Mouse (Mus musculus) central nervous system, embryonic 18 days (tissue): ENCODE results near the gene Sgsm2. TPM values are rescaled to one million over a fixed set of nuclear protein-coding genes. Genes with fewer than 3 reads are reported as not detected.

Source experiments
- polyA plus RNA-seq: library from polyadenylated mRNA; depleted of rRNA; stranded (reverse); fragments of >200 nt; gene quantifications from 2 replicates; pipeline ENCODE4 v1.2.3, GENCODE M21; 2012; rRNA removed

Sgsm2 gene
- polyA plus RNA-seq = 59.4 and 62.1 TPM in 2 replicates

DNA sequence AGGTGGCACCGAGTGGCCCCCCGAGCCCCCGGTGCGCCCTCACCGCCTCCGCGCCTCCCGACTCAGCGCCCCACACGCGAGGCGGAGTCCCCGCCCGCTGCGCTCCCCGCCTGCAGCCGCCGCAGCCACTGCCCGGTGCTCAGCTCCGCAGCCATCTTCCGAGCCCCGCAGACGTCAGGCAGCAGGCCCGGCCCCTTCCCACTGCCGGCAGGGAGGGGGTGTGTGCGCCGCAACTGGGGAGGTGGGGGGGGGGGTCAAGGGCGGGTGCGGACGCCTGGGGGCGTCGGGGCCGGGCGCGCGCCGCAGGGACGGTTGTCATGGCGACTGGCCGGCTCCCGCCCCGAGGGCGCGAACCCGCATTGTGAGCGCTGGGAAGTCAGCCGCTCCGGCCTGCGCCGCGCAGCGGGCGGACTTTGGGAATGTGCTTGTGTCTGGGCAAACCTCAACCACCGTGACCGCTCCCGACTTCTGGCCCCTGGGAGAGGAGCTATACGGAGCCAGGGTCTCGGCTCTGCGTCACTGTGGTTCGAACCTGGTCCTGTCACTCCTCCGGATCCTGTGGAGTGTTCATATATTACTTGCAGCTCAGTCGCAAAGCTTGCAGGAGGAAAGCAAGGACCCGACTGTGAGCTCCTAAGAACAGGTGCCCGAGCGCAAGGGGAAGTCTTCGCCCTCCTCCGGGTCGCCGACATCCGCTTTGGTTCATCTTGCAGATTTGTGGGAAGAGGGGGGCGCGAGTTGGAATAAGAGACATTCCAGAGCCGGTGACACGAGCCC, at the start of gene Sgsm2:
Gene Sgsm2 (minus strand): TSS at position 160 of the 777 bp plus-strand sequence.

DNA sequence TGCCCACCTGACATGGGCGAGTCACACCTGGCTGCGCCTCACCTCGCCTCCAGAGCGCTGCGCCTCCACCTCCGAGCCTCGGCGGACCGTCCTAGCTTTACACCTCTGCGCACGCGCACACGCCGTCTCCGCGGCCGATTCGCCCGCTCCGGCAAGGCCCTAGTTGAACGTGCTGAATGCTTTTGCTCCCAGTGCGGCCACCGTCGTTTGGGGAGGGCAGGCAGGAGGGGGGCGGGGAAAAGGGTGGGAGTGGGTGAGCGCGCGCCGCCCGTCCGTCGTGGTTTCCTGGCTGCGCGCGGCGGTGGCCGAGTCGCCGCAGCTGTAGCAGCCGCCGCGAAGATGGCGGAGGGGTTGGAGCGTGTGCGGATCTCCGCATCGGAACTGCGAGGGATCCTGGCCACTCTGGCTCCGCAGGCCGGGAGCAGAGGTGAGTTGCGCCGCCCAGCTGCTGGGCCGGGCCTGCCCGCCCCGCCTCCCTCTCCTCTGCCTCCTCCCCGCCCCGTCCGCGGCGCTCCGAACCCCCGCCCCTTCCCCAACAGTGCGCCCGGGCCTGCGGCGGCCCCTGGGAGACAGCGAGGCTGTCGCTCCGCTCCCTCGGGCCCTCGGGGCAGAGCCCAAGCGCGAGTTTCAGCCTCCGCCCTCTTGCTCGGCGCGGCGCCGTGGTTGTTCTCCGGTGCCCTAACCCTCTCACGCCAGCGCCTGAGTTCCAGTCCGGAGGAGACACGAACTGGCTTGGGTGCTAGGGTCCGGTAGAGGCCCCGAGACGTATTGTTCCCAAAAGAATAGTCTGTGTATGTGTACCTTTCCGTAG, 28.9 kb upstream of the Sgsm2 start, which contains the start of the genes Smg6 and Srr:
Gene Smg6 (plus strand): TSS at position 247 of the 811 bp plus-strand sequence.
Gene Srr (minus strand): TSS at position 372 of the 811 bp plus-strand sequence.

DNA sequence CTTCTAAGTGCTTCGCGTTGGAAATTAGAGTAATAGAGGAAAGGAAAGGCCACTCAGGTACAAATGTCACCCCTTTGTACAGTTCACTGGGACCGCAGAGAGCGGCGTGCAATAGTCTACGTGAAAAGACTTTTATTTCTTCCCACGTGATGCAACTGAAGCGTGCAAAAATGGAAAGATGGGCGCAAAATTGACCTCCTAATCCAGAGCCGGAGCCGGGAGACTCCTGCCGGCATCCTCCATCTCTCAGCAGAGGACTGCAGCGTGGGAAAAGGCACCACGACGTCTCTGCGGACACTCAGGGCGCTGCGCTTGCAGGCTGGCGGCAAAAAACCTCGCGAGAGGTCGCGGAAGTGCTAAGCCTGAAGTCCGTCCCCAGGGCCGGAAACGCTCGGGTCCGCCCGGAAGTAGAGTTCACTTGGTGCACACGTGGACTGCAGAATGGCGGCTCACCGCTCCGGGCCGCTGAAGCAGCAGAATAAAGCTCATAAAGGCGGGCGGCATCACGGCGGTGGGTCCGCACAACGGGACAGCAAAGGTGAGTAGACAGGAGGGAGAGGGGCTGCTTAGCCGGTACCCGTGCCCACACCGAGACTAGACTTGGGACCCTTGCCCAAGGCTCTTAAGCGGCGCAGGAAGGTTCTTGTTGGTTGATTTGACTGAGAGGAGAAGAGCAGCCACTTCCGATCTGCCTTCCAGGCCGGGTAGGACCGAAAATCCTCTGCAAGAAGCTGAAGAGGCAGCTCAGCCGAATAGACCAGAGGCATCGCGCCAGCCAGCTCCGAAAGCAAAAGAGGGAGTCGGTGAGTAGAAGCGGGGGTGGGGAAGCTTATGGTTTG, 1.0 kb upstream of the Sgsm2 start, which contains the start of gene Tsr1:
Gene Tsr1 (plus strand): TSS at position 394 of the 839 bp plus-strand sequence.

DNA sequence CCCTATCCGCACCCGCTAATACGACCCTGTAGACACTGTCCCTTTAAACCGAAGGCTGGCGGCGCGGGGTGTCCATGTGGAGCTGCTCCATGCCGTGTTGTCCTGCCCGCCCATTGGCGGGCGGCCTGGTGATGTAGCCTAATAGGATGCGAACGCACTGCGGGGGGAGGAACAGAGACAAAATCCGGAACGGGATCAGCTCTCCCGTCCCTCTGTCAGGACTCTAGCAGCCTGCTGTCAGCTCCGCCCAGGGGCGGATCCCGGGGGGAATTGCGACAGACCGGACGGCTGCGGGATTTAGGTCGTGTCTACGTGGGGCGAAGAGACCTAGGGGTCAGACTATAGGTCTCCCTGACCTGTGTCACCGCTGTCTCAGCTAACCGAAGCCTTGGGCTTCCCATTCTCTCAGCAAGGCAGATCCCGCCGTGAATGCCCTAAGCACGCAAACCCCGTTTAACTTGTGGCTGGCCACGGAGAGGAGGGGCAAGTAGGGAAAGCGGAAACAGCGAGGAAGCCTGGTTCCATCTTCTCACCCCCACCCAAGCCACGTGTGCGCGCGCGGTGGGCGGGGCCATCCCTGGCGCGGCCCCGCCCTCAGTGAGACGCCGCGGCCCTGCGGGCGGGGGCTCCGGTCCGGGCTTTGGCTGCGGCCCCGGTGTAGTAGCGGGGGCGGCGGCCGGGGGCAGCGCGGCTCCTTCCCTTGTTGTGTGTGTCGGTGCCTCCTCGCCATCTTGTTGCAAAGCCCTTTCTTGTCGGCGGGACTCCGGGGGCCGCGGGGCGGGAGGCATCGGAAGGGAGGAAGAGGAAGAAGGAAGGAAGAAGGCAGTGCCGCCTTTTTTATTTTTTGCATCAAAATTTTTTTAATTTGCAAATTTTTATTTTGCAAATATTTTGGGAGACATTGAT, 66.4 kb downstream of the Sgsm2 start, which contains the start of gene Mnt:
Gene Mnt (plus strand): TSS at position 665 of the 906 bp plus-strand sequence.

Other genes with a start within 250 kb of the Sgsm2 start
- 29.9 and 31.6 TPM in 2 replicates for gene Cluh, start 247.6 kb downstream of the Sgsm2 start, polyA plus RNA-seq
- 150 and 161 TPM in 2 replicates for gene Pafah1b1, start 172.4 kb downstream of the Sgsm2 start, polyA plus RNA-seq
- 18.1 and 18.4 TPM in 2 replicates for gene Mettl16, start 126.2 kb downstream of the Sgsm2 start, polyA plus RNA-seq
- gene Mnt, start 66.1 kb downstream of the Sgsm2 start, polyA plus RNA-seq = 16.0 and 18.9 TPM in 2 replicates
- gene Tsr1, start 1.0 kb upstream of the Sgsm2 start, polyA plus RNA-seq = 21.8 and 24.8 TPM in 2 replicates
- 27.2 and 31.7 TPM in 2 replicates for gene Smg6, start 28.8 kb upstream of the Sgsm2 start, polyA plus RNA-seq
- gene Srr, start 28.9 kb upstream of the Sgsm2 start, polyA plus RNA-seq = 32.0 and 33.2 TPM in 2 replicates